Mouse (Mus musculus): ENCODE measurements around the gene Ankle1. TPM values are rescaled to one million over a fixed set of nuclear protein-coding genes. Genes with fewer than 3 reads are reported as not detected.

Gene Ankle1
- 1.6 TPM for total RNA-seq (2023)

GRCm38 (mm10) chr8:71405401-71406098 lies at the start of gene Ankle1:
Gene Ankle1 (plus strand): TSS chr8:71406010.

DNA sequence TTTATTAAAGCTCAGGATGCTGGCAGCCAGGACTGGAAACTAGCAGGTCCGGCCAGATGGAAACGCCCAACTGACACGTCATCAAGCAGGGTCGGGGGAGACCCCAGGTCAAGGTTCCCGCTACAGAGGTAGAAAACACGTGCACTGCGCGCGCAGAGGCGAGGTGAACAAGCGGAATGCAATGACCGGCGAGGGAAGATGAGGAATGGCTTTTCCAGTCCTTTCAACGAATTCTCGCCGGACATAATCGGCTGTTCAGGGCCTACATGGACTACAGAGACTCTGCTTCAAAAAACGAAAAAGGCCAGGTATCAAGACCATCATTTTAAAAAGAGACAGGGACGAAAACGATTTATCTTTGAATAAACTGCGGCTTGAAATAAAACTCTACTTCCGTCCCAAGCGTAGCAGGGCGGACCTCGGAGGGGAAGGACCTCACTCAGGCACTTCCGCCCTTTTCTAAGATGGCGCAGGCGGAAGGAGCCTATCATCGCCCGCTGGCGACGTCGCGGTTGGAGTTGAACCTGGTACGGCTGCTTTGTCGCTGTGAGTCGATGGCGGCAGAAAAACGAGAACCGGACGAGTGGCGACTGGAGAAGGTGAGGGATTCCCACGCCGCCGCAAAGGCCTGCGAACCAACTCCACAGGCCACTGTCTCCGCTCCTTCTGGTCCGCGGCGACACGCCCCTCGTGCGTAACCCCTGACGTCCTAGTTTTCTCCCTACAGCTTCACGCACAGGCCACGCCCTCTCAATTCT lies 38.9 kb upstream of the Ankle1 start, which contains the start of gene Use1:
Use1 (plus strand) TSS at position 78 of the 758 bp plus-strand sequence.

DNA sequence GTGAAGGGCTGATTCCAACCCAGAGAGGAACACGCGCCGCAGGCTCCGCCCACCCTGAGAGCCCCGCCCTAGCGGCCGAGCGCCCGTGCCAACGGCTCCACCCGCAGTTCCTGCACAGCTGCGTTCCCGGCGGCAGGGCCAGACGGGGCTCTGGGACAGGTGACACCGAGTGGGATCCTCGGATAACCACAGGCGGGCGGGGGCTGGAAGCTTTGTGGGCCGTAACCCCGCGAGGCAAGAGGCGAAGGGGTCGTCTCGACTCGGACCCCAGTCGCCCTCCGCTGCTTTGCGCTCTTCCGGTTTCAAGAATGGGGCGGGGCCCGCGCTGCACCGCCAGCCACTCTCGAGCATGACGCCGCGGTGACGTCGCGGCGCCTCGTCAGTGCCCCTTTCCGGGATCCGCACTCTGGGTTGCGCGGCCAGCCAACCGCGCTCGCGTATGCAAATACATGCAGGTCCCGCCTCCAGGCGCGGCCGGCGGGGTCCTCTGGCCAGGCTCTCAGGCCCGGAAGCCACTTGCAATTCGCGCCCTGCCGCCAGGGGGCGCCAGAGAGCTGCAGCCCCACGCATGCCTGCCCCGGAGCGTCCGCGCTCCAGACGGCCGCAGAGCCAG lies 34.5 kb upstream of the Ankle1 start, which contains the start of gene Ocel1:
Ocel1 (plus strand) TSS at position 63 of the 613 bp plus-strand sequence.

GRCm38 (mm10) chr8:71381421-71381970 lies 24.3 kb upstream of the Ankle1 start, which contains the start of gene Nr2f6:
Gene Nr2f6 (minus strand): TSS chr8:71381960.

GRCm38 (mm10) chr8:71395629-71396028 lies 10.2 kb upstream of the Ankle1 start, which contains the start of gene Ushbp1:
Gene Ushbp1 (minus strand): TSS chr8:71395802.

DNA sequence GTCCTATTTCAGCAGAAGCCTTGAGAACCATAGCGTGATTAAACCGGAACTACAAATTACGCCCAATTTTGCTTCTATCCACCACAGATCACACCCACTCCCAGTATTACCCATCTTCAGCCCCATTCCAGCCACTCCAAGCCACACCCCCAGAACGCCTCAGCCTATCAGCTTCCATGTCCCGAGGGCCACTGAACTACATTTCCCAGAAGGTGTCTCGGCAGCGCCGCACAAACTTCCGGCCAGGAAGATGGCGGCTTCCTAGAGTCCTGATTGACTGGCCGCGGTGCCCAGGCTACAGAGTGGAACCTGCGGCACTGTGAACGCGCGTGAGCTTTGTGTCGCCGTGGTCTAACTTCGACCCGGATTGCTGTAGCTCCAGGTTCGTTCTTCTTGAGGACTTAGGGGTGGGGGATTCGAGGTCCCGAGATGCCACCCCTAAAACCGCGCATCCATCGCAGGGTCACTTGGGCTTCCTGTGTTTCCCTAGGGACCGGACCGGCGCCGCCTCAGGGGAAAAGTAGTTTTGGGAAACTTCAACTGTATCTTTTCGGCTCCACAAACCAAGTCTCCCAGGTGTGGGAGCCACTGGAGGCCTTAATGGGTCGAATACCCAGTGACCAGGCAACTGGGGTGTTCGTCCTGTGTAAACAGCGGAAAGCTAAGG lies 9.0 kb upstream of the Ankle1 start, which contains the start of gene Babam1:
Babam1 (plus strand) TSS at position 223 of the 667 bp plus-strand sequence.

Other genes starting within 250 kb of the Ankle1 start
- 140 TPM for gene Myo9b, start 133.3 kb upstream of the Ankle1 start, total RNA-seq (2023)
- 27.1 TPM for gene Haus8, start 133.1 kb upstream of the Ankle1 start, total RNA-seq (2023)
- gene Use1, start 39.2 kb upstream of the Ankle1 start, total RNA-seq (2023) = 295 TPM
- gene Ocel1, start 34.7 kb upstream of the Ankle1 start, total RNA-seq (2023) = 19.0 TPM
- 4.8 TPM for gene Nr2f6, start 24.1 kb upstream of the Ankle1 start, total RNA-seq (2023)
- gene Ushbp1, start 10.2 kb upstream of the Ankle1 start, total RNA-seq (2023) = 0.47 TPM
- gene Babam1, start 9.1 kb upstream of the Ankle1 start, total RNA-seq (2023) = 107 TPM
- 94.1 TPM for gene Abhd8, start 57.6 kb downstream of the Ankle1 start, total RNA-seq (2023)
- gene Mrpl34, start 58.9 kb downstream of the Ankle1 start, total RNA-seq (2023) = 33.8 TPM
- 106 TPM for gene Dda1, start 63.2 kb downstream of the Ankle1 start, total RNA-seq (2023)
- gene Ano8, start 80.0 kb downstream of the Ankle1 start, total RNA-seq (2023) = 22.8 TPM
- 15.5 TPM for gene Gtpbp3, start 82.1 kb downstream of the Ankle1 start, total RNA-seq (2023)
- gene Plvap, start 105.7 kb downstream of the Ankle1 start, total RNA-seq (2023) = 2.1 TPM
- not detected for gene Ccdc194, start 119.7 kb downstream of the Ankle1 start, total RNA-seq (2023)
- gene Bst2, start 131.4 kb downstream of the Ankle1 start, total RNA-seq (2023) = 38.1 TPM
- 32.3 TPM for gene Mvb12a, start 136.9 kb downstream of the Ankle1 start, total RNA-seq (2023)
- 0.83 TPM for gene Tmem221, start 152.9 kb downstream of the Ankle1 start, total RNA-seq (2023)
- gene Nxnl1, start 160.6 kb downstream of the Ankle1 start, total RNA-seq (2023) = not detected
- 6.5 TPM for gene Slc27a1, start 162.9 kb downstream of the Ankle1 start, total RNA-seq (2023)
- gene Pgls, start 186.2 kb downstream of the Ankle1 start, total RNA-seq (2023) = 50.8 TPM
- gene Fam129c, start 191.6 kb downstream of the Ankle1 start, total RNA-seq (2023) = 8.0 TPM
- 56.7 TPM for gene Colgalt1, start 205.0 kb downstream of the Ankle1 start, total RNA-seq (2023)